Mouse (Mus musculus): Measurements from ENCODE around the gene Gpr18.

DNA sequence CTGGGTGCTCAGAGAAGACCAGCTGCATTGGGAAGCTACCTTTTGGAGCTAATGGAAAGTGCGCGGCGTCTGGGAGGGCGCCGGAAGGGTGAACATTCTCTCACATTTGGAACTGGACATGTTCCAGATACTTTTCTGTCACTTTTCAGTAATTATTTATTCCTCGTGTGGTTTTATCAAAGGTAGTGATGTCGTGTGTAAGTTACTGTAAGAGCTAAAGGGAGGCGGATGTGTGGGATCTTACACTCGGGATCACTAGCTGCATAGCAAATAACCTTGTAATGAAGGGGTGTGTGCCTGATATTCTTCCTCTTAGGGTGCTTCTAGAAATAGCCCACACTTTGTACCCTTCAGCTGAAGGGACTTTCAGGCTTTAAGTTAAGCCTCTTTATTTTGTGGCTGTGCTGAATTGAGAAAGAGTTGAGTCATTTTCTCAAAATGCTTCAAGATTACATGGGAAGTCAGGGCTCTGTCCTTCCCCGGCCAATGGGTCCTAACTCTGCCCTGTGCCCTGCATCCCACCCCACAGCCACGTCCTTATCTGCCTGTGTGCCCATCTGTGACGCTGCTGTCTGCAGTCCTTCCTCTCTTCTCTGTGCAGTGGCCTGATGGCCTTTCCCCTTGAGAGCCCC, 46.0 kb upstream of the Gpr18 start:
- no peak for TF ChIP-seq CTCF (IDR thresholded peaks at IDR 0.05)
- no peak for TF ChIP-seq EP300 (IDR thresholded peaks at IDR 0.05)
